Mouse (Mus musculus): ENCODE measurements around the gene Nfib. TPM values are rescaled to one million over a fixed set of nuclear protein-coding genes. Genes with fewer than 3 reads are reported as not detected.

Gene Nfib
- polyA plus RNA-seq, 2 experiments = 1.7 to 2.6 TPM

DNA sequence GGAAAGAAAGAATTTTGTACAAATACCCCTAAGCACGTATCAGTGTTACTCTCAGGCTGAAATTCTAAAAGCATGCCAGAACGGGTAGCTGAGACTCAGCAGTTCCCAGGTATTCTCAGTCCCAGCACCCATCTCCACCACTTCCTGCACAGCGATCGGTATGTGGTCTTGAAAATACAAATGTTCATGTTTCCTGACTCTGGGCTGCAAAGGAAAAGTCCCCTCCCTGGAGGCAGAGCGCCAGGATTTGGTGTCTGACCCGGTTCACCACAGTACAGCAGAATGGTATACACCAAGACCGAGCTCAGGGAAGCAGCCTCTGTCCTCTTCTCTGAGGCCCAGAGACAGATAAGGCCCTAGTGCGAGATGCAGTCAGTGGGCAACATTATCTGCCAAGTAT is 238.8 kb downstream of the Nfib start:
- Histone ChIP-seq H3K27ac (no peak overlapping the region), H3K27me3 (ENCODE audit: control insufficient read depth, insufficient read depth, low read length) (no peaks in the 10 kb centered on the region), H3K4me3 (ENCODE audit: insufficient read depth in 1 of 2, low read depth in 2 of 2, low read length in 2 of 2) (no peak overlapping the region), H3K9me3 (ENCODE audit: control insufficient read depth, low read length) (no peaks in the 10 kb centered on the region), H3K4me1 (replicated peaks; ENCODE audit: control insufficient read depth in 2 of 2, insufficient read depth in 2 of 2, low read length in 1 of 2) (0 out of 4 replicates have a peak, but pooled peaks cover 0 to 4% of the 10 kb centered on the region in 2 experiments), H3K36me3 (replicated peaks; ENCODE audit: control insufficient read depth, insufficient read depth, low read depth) (no peaks in the 10 kb centered on the region), H3K4me2 (ENCODE audit: low read depth) (no peak overlapping the region), H3K9ac (replicated peaks) (no peak overlapping the region)
- DNase-seq (ENCODE audit: low read depth in 3 of 3, low spot score in 3 of 3) (no peak), ATAC-seq (ENCODE audit: insufficient read depth) (no peak)
- WGBS (ENCODE audit: insufficient replicate concordance) = 33% methylated on average over 8 of the region's 8 CpGs
- TF ChIP-seq CTCF (IDR thresholded peaks at IDR 0.05; ENCODE audit: low read depth) = no peak
- TF ChIP-seq EP300 (IDR thresholded peaks at IDR 0.05; ENCODE audit: low read depth) = no peak

DNA sequence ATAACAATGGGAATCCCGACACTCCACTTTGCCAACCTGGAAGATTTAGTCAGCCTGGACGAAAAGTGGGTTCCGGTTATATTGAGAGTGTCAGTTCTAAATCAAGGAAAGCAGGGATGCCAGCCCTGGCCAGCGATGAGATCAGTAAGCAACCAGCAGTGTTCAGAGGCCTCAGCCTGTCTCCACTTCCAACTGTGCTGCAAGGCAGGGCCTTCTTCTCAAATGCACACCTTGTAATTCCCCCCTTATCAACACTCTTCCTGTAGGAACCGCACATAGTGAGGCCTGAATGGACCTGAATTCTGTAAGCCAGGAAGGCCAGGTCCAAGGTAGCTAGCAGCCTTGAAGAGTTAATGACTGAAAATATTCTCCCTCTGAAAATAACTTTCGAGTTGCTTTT is 239.4 kb downstream of the Nfib start:
- H3K27me3 ChIP-seq (ENCODE audit: control insufficient read depth, insufficient read depth, low read length) = no peaks in the 10 kb centered on the region
- WGBS (ENCODE audit: insufficient replicate concordance) = 55% methylated on average over 6 of the region's 6 CpGs
- no peak overlapping the region for H3K27ac ChIP-seq
- H3K4me2 ChIP-seq (ENCODE audit: low read depth) = no peak overlapping the region
- DNase-seq (ENCODE audit: low read depth in 3 of 3, low spot score in 3 of 3) (no peak), ATAC-seq (ENCODE audit: insufficient read depth) (no peak)
- no peak for TF ChIP-seq CTCF (IDR thresholded peaks at IDR 0.05; ENCODE audit: low read depth)
- TF ChIP-seq EP300 (IDR thresholded peaks at IDR 0.05; ENCODE audit: low read depth) = no peak
- no peak overlapping the region for H3K9ac ChIP-seq (replicated peaks)
- no peaks in the 10 kb centered on the region for H3K9me3 ChIP-seq (ENCODE audit: control insufficient read depth, low read length)
- H3K4me1 ChIP-seq (replicated peaks; ENCODE audit: control insufficient read depth in 2 of 2, insufficient read depth in 2 of 2, low read length in 1 of 2) = 0 out of 4 replicates have a peak, but pooled peaks cover 0 to 2% of the 10 kb centered on the region in 2 experiments
- H3K4me3 ChIP-seq (ENCODE audit: insufficient read depth in 1 of 2, low read depth in 2 of 2, low read length in 2 of 2) = no peak overlapping the region
- no peaks in the 10 kb centered on the region for H3K36me3 ChIP-seq (replicated peaks; ENCODE audit: control insufficient read depth, insufficient read depth, low read depth)

DNA sequence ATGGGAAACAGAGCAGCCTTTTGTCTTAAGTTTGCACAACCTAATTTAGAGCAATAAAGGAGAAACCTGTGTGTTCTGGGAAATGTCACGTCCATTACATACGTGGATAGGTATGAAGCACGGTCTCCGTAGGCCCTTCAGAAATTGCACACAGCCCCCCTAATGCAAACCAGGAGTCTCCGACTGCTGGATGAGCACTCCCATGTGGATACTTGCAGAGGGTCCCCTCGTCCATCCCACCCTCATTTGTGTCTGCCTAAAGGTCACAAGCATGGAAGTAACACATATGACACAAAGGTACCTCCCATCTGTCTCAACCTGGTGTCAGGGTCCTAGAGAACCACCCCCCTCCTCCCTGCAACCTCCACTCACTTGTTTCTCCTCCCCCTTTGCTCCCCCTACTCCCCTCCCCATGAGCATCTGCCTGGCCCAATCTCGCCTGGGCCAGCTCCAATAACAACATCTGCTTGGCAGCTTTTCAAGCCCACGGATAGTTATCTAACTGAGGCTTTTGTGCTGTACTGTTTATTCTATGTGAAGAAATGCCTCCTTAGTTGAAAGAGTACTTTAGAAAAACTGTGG is 241.4 kb downstream of the Nfib start:
- WGBS (ENCODE audit: insufficient replicate concordance) = 52% methylated on average over 8 of the region's 8 CpGs
- no peak overlapping the region for H3K4me3 ChIP-seq (ENCODE audit: insufficient read depth in 1 of 2, low read depth in 2 of 2, low read length in 2 of 2)
- no peak overlapping the region for H3K4me2 ChIP-seq (ENCODE audit: low read depth)
- no peak overlapping the region for H3K27ac ChIP-seq
- ATAC-seq (ENCODE audit: insufficient read depth) (no peak), DNase-seq (ENCODE audit: low read depth in 3 of 3, low spot score in 3 of 3) (no peak)
- H3K4me1 ChIP-seq (replicated peaks; ENCODE audit: control insufficient read depth in 2 of 2, insufficient read depth in 2 of 2, low read length in 1 of 2) = 0 out of 4 replicates have a peak, but pooled peaks cover 0 to 2% of the 10 kb centered on the region in 2 experiments
- no peak overlapping the region for H3K9ac ChIP-seq (replicated peaks)
- TF ChIP-seq CTCF (IDR thresholded peaks at IDR 0.05; ENCODE audit: low read depth) (no peak), EP300 (IDR thresholded peaks at IDR 0.05; ENCODE audit: low read depth) (no peak)
- H3K36me3 ChIP-seq (replicated peaks; ENCODE audit: control insufficient read depth, insufficient read depth, low read depth) = no peaks in the 10 kb centered on the region
- no peaks in the 10 kb centered on the region for H3K9me3 ChIP-seq (ENCODE audit: control insufficient read depth, low read length)
- no peaks in the 10 kb centered on the region for H3K27me3 ChIP-seq (ENCODE audit: control insufficient read depth, insufficient read depth, low read length)

DNA sequence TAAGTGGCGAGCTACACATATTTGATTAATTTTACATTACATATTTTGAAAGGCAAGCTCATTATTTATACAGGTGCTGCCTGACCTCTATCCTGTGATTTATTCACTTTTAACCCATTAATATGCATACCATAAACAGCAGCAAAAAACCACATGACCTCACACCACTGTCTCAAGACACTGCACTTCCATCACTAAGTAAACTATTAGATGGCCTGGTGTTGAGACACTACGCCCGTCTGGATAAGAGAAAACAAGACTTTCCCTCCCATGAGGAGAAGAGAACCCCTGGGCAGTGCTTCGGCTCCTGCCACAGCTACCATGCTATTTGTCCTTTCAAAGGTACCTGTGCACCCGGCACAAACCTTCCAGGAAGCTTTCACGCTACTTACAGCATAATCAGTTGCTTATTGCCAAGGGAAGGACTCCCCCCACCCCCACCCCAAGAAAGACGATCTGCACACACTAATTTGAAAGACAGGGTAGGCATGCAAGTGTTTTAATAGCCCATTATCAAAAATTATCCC is 242.3 kb downstream of the Nfib start:
- WGBS (ENCODE audit: insufficient replicate concordance) = 66% methylated on average over 7 of the region's 7 CpGs
- no peak overlapping the region for H3K27ac ChIP-seq
- no peak for ATAC-seq (ENCODE audit: insufficient read depth)

DNA sequence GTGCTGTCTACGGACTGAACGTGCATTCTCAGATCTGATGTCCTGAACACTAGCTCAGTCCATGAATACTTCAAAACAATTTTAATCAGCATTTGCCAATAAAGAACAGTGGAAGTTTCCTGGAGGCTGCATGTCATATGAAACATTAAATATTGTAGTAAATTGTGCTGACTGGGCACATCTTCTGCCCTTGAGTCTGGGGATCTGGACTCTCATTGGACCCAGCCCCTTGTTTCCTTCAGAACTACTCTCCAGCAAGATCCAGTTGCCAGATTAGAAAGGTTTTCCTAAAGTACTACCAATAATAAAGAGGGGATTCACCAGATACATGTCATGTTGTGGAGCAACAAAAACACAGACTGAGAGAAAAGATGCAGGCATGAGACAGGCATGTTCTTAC is 243.9 kb downstream of the Nfib start:
- H3K4me3 ChIP-seq (ENCODE audit: insufficient read depth in 1 of 2, low read depth in 2 of 2, low read length in 2 of 2) = no peak overlapping the region
- H3K9ac ChIP-seq (replicated peaks) = no peak overlapping the region
- DNase-seq (ENCODE audit: low read depth in 3 of 3, low spot score in 3 of 3) (no peak), ATAC-seq (ENCODE audit: insufficient read depth) (no peak)
- H3K27ac ChIP-seq = no peak overlapping the region
- peaks cover 0 to 5% of the 10 kb centered on the region in 2 experiments; a peak in 1 of 4 replicates for H3K4me1 ChIP-seq (replicated peaks; ENCODE audit: control insufficient read depth in 2 of 2, insufficient read depth in 2 of 2, low read length in 1 of 2)
- WGBS (ENCODE audit: insufficient replicate concordance) = 72% methylated on average over 2 of the region's 2 CpGs
- H3K9me3 ChIP-seq (ENCODE audit: control insufficient read depth, low read length) = no peaks in the 10 kb centered on the region
- no peak for TF ChIP-seq EP300 (IDR thresholded peaks at IDR 0.05; ENCODE audit: low read depth)
- no peak for TF ChIP-seq CTCF (IDR thresholded peaks at IDR 0.05; ENCODE audit: low read depth)
- no peaks in the 10 kb centered on the region for H3K27me3 ChIP-seq (ENCODE audit: control insufficient read depth, insufficient read depth, low read length)
- no peaks in the 10 kb centered on the region for H3K36me3 ChIP-seq (replicated peaks; ENCODE audit: control insufficient read depth, insufficient read depth, low read depth)
- no peak overlapping the region for H3K4me2 ChIP-seq (ENCODE audit: low read depth)

More for the DNA sequence above, 242.3 kb downstream of the Nfib start:
- DNase-seq (ENCODE audit: low read depth in 3 of 3, low spot score in 3 of 3) = no peak
- H3K4me1 ChIP-seq (replicated peaks; ENCODE audit: control insufficient read depth in 2 of 2, insufficient read depth in 2 of 2, low read length in 1 of 2) = 0 out of 4 replicates have a peak, but pooled peaks cover 0 to 2% of the 10 kb centered on the region in 2 experiments
- H3K9me3 ChIP-seq (ENCODE audit: control insufficient read depth, low read length) = no peaks in the 10 kb centered on the region
- H3K4me2 ChIP-seq (ENCODE audit: low read depth) = no peak overlapping the region
- TF ChIP-seq EP300 (IDR thresholded peaks at IDR 0.05; ENCODE audit: low read depth) (no peak), CTCF (IDR thresholded peaks at IDR 0.05; ENCODE audit: low read depth) (no peak)
- no peak overlapping the region for H3K9ac ChIP-seq (replicated peaks)
- H3K27me3 ChIP-seq (ENCODE audit: control insufficient read depth, insufficient read depth, low read length) = no peaks in the 10 kb centered on the region
- H3K4me3 ChIP-seq (ENCODE audit: insufficient read depth in 1 of 2, low read depth in 2 of 2, low read length in 2 of 2) = no peak overlapping the region
- no peaks in the 10 kb centered on the region for H3K36me3 ChIP-seq (replicated peaks; ENCODE audit: control insufficient read depth, insufficient read depth, low read depth)

Measured in liver, embryonic 14.5 days (tissue).